Mouse (Mus musculus): ENCODE data around the gene Nif3l1.

The Nif3l1 gene

DNA sequence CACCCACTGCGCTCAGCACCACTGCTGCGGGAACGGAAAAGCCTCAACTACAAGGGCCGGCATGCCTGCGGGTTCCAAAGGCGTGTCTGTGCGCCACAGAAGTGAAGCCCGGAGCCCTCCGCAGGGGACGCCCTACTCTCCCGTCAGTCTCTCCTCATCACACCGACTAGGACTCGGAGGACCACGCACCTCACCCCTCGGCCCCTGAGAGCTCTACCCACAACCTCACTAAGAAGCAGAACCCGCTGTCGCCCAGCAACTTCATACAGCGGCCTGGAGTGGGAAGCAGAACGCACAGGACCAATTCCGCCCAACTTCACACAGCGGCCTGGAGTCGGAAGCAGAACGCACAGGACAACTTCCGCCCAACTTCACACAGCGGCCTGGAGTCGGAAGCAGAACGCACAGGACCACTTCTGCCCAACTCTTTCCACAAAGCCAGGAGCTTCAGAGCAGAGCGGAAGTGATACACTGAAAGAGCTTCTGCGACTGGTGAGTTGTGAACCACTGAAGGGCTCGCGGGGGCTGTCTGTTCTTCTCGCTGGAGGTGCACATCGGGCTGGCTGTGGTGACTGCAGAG lies at the start of gene Nif3l1, which contains the start of gene Ppil3:
Gene Nif3l1, plus strand, starts transcription at position 9 of the 580 bp plus-strand sequence.
Gene Ppil3, minus strand, starts transcription at position 344 of the 580 bp plus-strand sequence.
- peak; percentile 93 for DNase-seq (ENCODE audit: low read depth, low spot score)

DNA sequence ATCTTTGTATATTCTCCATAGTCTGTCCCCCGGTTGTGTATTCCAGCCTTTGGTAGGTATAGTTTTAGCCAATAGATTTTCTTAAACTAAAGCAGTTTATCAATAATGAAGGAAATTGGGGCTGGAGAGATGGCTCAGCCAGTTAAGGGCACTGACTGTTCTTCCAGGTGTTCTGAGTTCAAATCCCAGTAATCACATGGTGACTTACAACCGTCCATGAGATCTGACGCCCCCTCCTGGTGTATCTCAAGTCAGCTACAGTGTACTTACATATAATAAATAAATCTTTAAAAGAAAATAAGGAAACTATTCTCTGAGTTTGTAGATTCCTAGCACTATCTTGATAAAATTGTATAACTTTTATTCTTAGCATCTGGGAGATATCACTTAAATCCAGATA lies 49.6 kb upstream of the Nif3l1 start:
- DNase-seq (ENCODE audit: low read depth, low spot score): no peak

DNA sequence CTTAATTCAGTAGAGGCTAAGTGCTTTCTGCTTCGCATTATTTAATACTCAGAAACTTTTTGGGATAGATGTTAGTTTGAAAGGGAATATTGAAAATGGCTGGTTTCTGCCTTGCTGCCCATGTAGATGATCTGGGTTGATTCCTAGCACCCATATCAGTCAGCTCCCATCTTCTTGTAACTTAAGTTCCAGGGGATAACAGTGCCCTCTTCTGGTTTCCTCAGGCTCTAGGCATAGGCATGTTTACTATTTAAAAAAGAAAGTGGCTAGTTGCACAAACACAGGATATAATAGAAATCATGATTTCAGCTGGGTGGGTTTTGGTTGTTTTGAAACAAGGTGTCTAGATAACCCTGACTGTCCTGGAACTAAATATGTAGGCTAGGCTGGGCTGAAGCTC lies 48.8 kb upstream of the Nif3l1 start:
- DNase-seq (ENCODE audit: low read depth, low spot score): no peak

DNA sequence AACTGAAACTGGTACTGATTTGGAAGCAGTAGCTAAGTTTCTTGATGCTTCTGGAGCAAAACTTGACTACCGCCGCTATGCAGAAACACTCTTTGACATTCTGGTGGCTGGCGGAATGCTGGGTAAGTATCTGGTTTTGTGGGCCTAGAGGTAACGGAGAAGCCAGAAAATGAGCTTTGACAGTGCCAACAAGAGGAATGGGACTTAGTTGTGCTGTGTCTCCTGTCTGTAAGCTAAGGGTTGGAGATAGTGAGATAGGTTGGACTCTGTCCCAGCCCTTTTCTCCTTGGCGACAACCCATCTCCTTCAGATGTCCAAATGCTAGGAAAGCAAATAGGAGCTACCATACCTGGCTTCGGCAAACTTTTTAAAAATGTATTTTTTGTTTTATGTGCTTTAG lies 47.2 kb upstream of the Nif3l1 start:
- no peak for DNase-seq (ENCODE audit: low read depth, low spot score)

DNA sequence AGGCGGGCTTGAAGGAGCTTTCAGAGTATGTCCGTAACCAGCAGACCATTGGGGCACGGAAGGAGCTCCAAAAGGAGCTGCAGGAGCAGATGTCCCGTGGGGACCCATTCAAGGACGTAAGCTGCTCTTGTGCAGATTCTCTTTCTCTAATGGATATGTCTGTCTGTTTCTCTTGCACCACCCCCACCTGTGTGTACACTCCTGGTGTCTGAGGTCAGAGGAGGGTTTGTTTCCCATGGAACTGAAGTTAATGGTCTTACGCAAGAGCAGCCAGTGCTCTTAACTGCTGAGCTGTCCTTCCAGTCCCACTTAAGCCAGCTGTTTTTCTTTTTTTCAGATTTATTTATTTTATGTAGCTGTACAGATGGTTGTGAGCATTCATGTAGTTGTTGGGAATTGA lies 43.6 kb upstream of the Nif3l1 start:
- no peak for DNase-seq (ENCODE audit: low read depth, low spot score)

DNA sequence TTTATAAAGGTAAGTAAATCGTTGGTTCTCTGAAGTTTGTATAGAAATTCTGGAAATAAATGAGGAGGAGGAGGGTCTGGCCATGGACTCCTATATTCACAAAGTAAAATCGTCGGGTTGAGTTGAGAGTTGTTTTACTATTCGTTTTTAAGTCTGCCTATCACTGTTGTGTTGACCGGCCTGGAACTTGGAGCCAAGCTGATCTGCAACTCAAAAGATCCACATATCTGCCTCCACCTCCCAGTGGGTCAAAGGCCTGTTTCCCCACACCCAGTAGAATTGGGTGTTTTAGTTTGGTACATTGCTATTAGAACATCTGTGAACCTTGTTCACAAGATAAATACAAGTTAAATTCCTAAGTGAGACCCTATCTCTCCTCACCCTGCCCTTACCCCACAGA lies 41.2 kb upstream of the Nif3l1 start:
- no peak for DNase-seq (ENCODE audit: low read depth, low spot score)

DNA sequence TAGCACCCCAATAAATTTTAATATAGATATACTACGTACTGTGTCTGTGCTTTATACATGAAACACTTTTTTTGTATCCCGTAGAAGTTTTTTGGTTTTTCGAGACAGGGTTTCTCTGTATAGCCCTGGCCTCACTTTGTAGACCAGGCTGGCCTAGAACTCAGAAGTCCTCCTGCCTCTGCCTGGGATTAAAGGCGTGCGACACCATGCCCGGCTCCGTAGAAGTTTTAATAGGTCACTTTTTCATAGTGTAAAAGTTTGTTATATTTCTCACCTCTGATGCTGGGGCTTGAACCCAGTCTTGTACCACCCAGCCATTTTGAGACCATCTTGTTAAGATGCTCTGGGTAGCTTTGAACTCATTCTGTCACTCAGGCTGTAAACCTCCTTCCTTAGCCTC lies 37.6 kb upstream of the Nif3l1 start:
- DNase-seq (ENCODE audit: low read depth, low spot score): no peak

DNA sequence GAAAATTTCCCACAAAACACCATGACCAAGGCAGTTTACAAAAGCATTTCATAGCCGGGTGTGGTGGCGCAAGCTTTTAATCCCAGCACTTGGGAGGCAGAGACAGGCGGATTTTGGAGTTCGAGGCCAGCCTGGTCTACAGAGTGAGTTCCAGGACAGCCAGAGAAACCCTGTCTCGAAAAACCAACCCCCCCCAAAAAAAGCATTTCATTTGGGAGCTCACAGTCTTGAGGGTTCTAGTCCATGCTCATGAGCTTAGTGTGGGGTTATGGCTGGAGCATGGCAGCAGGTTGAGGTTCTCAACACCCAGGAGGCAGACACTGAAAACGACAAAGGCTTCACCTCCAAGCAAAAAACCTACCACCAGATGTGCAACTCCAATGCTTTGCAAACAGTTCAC lies 36.8 kb upstream of the Nif3l1 start:
- DNase-seq (ENCODE audit: low read depth, low spot score): no peak

DNA sequence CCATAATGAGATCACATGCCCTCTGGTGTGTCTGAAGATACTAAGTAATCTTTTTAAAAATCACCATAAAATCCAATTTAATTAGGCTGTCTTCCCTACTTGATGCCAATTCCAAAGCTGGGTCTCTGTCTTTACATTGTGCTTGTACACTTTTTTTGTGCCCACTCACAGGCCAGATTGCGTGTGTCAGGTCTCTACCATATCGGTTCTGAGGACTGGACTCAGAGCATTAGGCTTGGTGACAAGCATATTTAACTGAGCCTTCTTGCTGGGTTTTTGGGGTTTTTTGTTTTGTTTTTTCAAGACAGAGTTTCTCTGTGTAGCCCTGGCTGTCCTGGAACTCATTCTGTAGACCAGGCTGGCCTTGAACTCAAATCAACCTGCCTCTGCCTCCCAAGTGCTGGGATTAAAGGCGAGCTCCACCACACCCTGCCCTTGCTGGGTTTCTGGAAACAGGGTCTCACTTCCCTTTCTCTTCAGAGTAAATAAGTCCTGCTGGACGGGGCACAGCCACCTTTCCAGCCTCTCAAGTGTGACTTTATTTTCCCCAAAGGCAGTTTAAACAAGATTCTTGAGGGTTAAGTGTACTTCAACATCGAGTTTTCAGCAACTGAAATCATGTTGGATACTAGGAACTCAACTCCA lies 35.3 kb upstream of the Nif3l1 start:
- DNase-seq (ENCODE audit: low read depth, low spot score): no peak

DNA sequence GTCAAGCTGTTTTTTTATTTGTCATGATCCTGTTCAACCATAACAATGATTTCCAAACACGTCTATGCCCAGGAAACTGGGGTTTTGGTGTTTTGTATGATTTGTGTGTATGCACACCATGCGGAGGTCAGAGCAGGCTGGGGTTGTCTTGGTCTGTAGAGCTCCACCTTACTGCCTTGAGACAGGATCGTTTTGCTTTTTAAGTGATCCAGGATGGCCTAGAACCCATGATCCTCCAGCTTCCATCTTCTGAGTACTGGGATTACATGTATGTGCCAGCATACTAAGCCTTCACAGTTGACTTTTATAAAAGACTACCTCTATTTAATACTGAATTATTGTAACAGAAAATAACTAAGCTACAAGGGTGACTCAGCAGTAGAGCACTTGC lies 34.8 kb upstream of the Nif3l1 start:
- no peak for DNase-seq (ENCODE audit: low read depth, low spot score)

DNA sequence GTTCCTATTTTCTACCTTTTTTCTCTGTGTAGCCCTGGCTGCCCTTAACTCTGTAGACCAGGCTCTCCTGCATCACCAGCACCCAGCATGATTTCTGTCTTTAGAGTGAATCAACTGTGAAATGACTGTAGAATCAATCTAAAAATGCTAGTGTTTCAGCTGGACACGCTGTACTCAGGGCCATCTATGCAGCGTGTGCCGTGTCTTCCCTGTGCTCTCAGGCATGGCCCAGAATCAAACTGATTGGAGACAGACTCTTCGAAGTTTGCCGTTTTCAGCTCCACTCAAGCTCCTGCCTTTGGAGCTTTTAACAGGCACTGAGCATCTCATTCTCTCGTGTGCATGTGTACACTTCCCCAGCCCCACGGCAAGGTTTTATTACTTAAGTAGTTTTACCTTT lies 34.2 kb upstream of the Nif3l1 start:
- DNase-seq (ENCODE audit: low read depth, low spot score): no peak

DNA sequence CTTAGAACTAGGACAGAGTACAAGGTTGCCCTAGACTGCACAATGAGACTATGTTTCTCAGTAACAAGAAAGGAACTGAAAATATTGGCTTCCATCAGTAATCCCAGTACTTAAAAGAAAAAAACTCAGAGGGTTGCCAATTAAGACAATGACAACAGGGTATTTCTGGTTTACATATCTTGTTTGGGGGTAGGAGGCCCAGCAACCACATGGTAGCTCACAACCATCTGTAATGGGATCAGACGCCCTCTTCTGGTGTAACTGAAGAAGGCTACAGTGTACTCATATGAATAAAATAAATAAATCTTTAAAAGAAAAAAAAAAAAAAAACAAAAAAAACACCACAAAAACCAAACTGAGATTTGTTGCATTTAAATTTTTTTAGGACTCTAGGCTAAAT lies 29.5 kb upstream of the Nif3l1 start:
- no peak for DNase-seq (ENCODE audit: low read depth, low spot score)

DNA sequence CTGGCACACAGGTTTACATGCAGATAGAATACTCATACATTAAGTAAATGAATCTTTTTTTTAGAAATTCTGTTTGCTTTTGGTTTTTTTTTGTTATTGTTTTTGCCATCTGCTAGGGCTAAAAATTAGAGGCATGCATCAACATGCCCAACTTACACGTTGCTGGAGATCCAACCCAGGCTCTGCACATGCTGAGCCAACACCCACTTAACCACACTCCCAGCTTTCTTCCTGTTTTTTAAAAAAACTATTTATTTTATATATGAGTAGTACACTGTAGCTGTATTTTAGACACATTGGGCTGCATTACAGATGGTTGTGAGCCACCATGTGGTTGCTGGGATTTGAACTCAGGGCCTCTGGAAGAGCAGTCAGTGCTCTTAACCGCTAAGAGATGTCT lies 28.9 kb upstream of the Nif3l1 start:
- DNase-seq (ENCODE audit: low read depth, low spot score): no peak

DNA sequence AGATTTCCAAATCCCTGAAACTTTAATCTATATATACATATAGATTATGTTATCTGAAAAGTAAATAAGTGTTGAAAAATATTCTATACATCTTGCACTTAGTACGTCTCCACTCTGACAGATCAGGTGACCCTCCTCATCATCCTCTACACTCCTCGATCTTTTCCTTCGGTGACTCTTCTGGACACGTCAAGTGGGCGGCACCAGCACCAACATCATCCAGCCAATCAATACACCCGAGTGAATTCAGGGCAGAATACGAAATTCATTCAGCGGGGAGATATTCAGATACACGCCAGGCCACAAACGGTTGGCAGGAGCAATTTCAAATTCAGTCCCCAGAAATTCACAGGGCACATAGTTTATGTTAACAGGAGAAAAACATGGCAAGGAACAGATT lies 24.9 kb upstream of the Nif3l1 start:
- DNase-seq (ENCODE audit: low read depth, low spot score): no peak

DNA sequence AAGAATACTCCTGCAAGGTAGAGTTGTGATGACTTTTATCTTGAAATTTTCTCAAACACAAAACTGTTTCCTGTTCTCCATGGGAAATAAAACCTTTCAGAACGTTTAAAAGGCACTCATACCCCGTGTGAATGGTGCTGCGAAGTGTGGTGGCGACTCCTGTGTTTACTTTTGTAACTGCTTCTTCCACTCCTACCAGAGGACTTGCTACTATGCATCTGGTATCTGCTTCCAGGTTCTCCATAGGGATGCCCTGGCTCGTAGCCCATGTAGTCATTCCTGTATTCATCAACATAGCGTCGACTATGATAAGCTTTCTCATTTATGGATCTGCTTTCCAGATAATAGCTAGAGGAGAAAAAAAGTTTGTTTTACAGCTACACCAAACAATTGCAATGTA lies 24.0 kb upstream of the Nif3l1 start:
- DNase-seq (ENCODE audit: low read depth, low spot score): no peak

DNA sequence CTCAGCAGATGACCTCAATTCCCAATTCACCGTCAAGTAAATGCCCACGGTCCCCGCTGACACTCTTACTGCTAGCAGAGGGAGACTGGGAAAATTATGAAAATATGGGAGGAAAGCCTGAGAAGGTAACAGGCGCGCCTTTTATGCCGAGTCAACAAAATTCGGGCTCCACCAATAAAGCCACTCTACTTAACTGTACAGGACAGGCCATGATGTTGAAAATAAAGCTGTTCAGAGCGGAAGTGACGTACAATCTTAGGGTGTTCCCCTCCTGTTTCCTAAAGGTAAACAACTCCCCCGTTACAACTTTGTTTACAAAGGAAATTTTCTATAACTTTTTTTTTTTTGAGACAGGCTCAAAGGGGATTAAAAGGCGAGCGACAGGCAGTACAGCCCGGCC lies 22.1 kb upstream of the Nif3l1 start:
- DNase-seq (ENCODE audit: low read depth, low spot score): peak; percentile 18

DNA sequence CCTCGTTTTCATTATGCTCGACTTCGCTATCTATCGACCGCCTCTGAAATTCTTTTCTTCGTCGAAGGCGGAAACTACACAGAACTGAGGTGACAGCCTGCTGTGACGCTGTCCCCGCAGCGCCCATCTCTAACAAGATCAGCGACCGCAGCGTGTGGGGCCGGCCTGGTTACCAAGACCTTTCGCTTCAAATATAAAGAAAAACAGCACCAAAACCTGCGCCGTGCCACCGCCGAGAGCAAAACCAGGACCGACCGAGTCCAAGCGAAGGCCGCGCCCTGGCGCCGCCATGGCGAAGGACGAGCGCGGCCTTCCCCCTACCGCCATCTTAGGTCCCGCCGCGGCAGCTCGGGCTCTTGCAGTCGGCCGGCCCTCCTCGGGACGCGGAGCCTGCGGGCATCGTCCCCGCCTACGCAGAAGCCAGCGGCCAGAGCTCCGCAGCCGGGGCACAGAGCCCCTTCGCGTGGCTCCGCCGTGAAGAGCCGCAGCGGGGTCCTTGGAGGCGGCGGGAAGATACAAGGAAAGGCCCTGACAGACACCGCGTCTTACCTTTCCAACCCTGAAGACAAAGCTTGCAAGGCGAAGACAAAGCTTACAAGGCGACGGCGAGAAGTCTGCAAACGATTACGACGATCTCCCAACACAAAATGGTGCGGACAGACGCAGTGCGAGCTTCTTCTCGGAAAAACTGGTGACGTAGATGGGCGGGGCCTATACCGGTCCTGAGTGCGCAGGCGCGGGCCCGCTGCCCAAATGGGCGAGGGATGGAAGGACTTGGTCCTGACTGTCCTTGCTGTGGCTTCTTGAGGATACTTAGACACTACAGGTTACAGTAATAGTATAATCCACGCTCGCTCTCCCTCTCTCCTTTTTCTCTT lies 21.3 kb upstream of the Nif3l1 start, which contains the start of gene Clk1:
Gene Clk1, minus strand, starts transcription at position 696 of the 878 bp plus-strand sequence.
- peak; percentile 76 for DNase-seq (ENCODE audit: low read depth, low spot score)

DNA sequence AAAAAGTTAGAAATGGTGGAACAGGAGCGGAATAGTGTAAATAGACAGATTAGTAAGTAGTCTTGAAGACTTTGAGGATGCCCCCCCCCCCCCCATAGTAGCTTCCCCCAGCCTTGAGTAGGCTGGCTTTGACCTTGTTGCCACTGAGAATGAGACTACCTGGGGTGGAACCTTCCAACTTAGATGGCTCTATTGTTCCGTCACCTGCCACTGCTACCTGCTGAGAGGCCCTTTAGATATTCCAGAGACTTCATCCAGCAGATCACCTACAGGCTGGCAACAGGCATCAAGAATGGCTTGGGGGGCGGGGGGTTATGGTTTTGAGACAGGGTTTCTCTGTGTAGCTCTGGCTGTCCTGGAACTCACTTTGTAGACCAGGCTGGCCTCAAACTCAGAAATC lies 20.4 kb upstream of the Nif3l1 start:
- DNase-seq (ENCODE audit: low read depth, low spot score): no peak

DNA sequence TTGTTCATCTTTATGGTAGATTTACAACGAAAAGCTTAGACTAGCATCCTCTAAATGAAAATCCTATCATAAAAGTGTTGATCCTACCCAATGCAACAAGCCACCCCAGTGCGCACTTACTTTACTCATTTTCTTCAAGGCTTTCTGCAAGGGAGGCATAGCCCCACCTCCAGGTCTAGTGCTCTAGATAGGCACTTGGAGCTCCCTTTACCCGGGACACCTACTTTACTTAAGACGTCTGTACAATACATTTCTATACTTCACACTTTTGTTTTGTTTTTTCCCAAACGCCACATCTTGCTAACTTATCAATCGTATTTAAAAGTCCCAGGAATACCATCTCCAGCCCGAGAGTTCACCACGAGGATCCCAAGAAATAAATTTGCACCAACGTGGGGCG lies 260 bp upstream of the Nif3l1 start:
- DNase-seq (ENCODE audit: low read depth, low spot score): no peak

DNA sequence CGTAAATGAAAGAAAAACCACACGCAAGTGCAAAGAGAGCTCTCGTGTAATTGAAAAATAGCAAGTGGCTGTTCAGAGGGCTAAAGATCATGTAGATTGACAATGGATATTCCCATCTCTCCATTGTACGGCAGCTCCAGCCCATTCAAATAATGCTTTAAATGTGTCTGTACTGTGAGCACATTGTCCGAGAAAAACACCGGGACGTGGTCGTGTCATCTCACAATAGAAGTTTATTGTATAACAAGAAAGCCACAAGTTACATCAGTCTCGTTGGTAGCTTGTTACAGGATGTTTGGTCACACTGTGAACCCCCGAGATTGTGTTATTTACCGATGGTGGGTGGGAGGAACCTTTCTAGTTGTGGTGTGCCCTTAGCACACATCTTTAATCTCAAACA lies 910 bp downstream of the Nif3l1 start:
- DNase-seq (ENCODE audit: low read depth, low spot score): no peak

DNA sequence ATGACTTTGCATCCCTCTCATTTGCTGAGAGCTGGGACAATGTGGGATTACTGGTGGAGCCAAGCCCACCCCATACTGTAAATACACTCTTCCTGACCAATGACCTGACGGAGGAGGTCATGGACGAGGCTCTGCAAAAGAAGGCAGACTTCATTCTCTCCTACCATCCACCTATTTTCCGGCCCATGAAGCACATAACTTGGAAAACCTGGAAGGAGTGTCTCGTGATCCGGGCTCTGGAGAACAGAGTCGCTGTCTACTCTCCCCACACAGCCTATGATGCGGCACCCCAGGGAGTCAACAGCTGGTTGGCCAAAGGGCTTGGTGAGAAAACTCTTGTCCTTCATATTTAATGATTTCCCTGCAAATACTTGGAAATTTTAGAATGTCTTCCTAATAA lies 2.8 kb downstream of the Nif3l1 start:
- no peak for DNase-seq (ENCODE audit: low read depth, low spot score)

DNA sequence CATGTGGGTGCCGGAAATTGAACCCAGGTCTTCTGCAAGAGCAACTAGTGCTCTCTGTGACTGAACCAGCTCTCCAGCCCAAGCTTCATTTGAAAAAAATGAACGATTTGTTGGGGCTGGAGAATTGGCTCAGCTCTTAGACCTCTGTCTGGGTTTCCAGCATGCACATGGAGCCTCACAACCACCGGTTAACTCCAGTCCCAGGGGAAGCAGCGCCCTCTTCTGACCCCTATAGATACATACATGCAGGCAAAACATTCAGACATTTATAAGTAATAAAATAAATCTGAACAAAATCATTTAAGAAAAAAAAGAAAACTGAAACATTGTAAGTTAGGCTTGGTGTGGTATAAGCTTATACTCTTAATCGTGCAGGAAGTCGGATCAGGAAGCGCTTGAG lies 3.4 kb downstream of the Nif3l1 start:
- DNase-seq (ENCODE audit: low read depth, low spot score): no peak

DNA sequence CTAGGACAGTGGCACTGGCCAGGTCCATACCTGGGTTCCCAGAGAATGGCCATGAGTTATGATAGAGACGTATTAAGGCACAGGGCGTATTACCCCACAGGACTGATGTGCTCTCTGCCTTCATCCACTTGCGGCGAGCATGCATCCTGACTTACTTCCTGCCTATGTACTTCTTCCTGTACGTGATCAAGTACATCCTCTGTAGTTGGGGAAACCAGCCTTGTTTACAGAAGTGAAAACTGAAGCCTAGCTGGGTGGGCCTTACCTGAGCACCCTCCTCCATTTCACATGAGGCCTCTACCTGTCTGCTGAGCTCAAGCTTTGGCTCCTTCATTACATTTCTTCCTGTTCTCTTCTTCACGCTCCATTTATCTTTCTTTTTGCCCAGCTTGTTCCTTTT lies 9.4 kb downstream of the Nif3l1 start:
- no peak for DNase-seq (ENCODE audit: low read depth, low spot score)

All from brain, embryonic 18.5 days (tissue).